Mouse (Mus musculus): ENCODE measurements around the gene Rab5c. TPM values are rescaled to one million over a fixed set of nuclear protein-coding genes. Genes with fewer than 3 reads are reported as not detected.

Gene Rab5c
- polyA plus RNA-seq, 2 experiments, result 73.2 to 188 TPM

GRCm38 (mm10) chr11:100754021-100754692 lies 16.1 kb upstream of the Rab5c start:
- H3K27ac ChIP-seq (replicated peaks; ENCODE audit: low read depth, low read length), result no peak overlapping the region
- no peak for TF ChIP-seq POLR2A (IDR thresholded peaks at IDR 0.05; ENCODE audit: borderline replicate concordance, extremely low read depth, insufficient read depth, insufficient read length)
- H3K4me2 ChIP-seq (replicated peaks; ENCODE audit: low read depth, low read length, severe bottlenecking), result no peak overlapping the region
- 88% methylated on average over 12 of the region's 12 CpGs for WGBS
- ATAC-seq (ENCODE audit: low FRiP score, low read depth) (no peak), DNase-seq (ENCODE audit: low spot score) (no peak)
- H3K9ac ChIP-seq (ENCODE audit: low read depth, low read length, severe bottlenecking), result no peak overlapping the region
- H3K4me1 ChIP-seq (ENCODE audit: control insufficient read depth, insufficient read depth, low read length), result no peaks in the 10 kb centered on the region
- H3K36me3 ChIP-seq (ENCODE audit: control insufficient read depth, insufficient read depth, low read length), result no peaks in the 10 kb centered on the region
- H3K4me3 ChIP-seq (replicated peaks; ENCODE audit: low read length), result no peak overlapping the region
- H3K9me3 ChIP-seq (ENCODE audit: control insufficient read depth, low read length), result no peaks in the 10 kb centered on the region
- H3K27me3 ChIP-seq (ENCODE audit: control insufficient read depth, insufficient read depth, low read length), result peaks cover 10% of the 10 kb centered on the region

DNA sequence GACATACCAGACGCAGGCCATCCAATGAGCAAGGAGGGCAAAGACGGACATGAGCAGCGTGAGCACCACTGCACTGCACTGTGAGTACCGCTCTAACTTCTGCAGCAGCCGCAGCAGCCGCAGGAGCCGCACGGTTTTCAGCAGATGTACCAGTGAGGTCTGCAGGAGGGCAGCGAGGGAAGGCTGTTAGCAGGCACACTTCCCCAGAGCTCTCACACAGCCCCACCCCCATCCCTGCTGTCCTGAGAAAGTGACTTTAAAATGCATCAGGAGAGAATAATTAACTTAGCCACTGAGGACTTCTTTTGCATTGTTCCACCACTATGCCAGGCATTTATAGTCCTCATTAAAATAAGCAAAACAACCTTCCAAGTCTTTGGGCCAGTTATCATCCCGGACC lies 14.3 kb upstream of the Rab5c start:
- WGBS, result 23% methylated on average over 10 of the region's 10 CpGs
- no peaks in the 10 kb centered on the region for H3K9me3 ChIP-seq (ENCODE audit: control insufficient read depth, low read length)
- H3K4me3 ChIP-seq (replicated peaks; ENCODE audit: low read length), result no peak overlapping the region
- H3K4me2 ChIP-seq (replicated peaks; ENCODE audit: low read depth, low read length, severe bottlenecking), result no peak overlapping the region
- H3K27me3 ChIP-seq (ENCODE audit: control insufficient read depth, insufficient read depth, low read length), result no peaks in the 10 kb centered on the region
- no peaks in the 10 kb centered on the region for H3K4me1 ChIP-seq (ENCODE audit: control insufficient read depth, insufficient read depth, low read length)
- DNase-seq (ENCODE audit: low spot score) (no peak), ATAC-seq (ENCODE audit: low FRiP score, low read depth) (no peak)
- no peak for TF ChIP-seq POLR2A (IDR thresholded peaks at IDR 0.05; ENCODE audit: borderline replicate concordance, extremely low read depth, insufficient read depth, insufficient read length)
- H3K36me3 ChIP-seq (ENCODE audit: control insufficient read depth, insufficient read depth, low read length), result no peaks in the 10 kb centered on the region
- H3K27ac ChIP-seq (replicated peaks; ENCODE audit: low read depth, low read length), result no peak overlapping the region
- H3K9ac ChIP-seq (ENCODE audit: low read depth, low read length, severe bottlenecking), result no peak overlapping the region

DNA sequence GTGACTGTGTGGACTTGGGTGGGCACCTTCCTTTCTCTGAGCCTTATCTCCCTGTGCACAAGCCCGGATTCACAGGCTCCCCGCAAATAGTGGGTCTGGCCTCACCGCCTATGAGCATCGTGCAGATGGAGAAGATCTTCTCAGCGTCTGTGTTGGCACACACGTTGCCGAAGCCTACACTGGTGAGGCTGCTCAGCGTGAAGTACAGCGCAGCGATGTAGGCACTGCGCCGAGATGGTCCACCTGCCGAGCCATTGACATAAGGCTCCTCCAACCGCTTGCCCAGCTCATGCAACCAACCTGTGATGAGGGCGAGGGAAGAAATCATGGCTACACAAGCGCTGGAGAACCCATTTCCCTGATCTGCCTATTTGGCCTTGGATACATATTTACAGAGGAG lies 12.1 kb upstream of the Rab5c start:
- WGBS, result 91% methylated on average over 16 of the region's 16 CpGs
- no peaks in the 10 kb centered on the region for H3K9me3 ChIP-seq (ENCODE audit: control insufficient read depth, low read length)
- no peak for ATAC-seq (ENCODE audit: low FRiP score, low read depth)
- H3K27ac ChIP-seq (replicated peaks; ENCODE audit: low read depth, low read length), result no peak overlapping the region
- no peak overlapping the region for H3K4me3 ChIP-seq (replicated peaks; ENCODE audit: low read length)
- no peak overlapping the region for H3K9ac ChIP-seq (ENCODE audit: low read depth, low read length, severe bottlenecking)
- H3K4me2 ChIP-seq (replicated peaks; ENCODE audit: low read depth, low read length, severe bottlenecking), result no peak overlapping the region
- no peaks in the 10 kb centered on the region for H3K4me1 ChIP-seq (ENCODE audit: control insufficient read depth, insufficient read depth, low read length)
- H3K27me3 ChIP-seq (ENCODE audit: control insufficient read depth, insufficient read depth, low read length), result no peaks in the 10 kb centered on the region
- DNase-seq (ENCODE audit: low spot score), result no peak
- no peaks in the 10 kb centered on the region for H3K36me3 ChIP-seq (ENCODE audit: control insufficient read depth, insufficient read depth, low read length)
- no peak for TF ChIP-seq POLR2A (IDR thresholded peaks at IDR 0.05; ENCODE audit: borderline replicate concordance, extremely low read depth, insufficient read depth, insufficient read length)

- H3K4me3 ChIP-seq (replicated peaks; ENCODE audit: low read length), result no peak overlapping the region
- no peak for ATAC-seq (ENCODE audit: low FRiP score, low read depth)
- H3K27ac ChIP-seq (replicated peaks; ENCODE audit: low read depth, low read length), result no peak overlapping the region
- no peaks in the 10 kb centered on the region for H3K9me3 ChIP-seq (ENCODE audit: control insufficient read depth, low read length)
- H3K9ac ChIP-seq (ENCODE audit: low read depth, low read length, severe bottlenecking), result no peak overlapping the region
- no peaks in the 10 kb centered on the region for H3K27me3 ChIP-seq (ENCODE audit: control insufficient read depth, insufficient read depth, low read length)
- DNase-seq (ENCODE audit: low spot score), result no peak
- no peak for TF ChIP-seq POLR2A (IDR thresholded peaks at IDR 0.05; ENCODE audit: borderline replicate concordance, extremely low read depth, insufficient read depth, insufficient read length)
- H3K4me1 ChIP-seq (ENCODE audit: control insufficient read depth, insufficient read depth, low read length), result no peaks in the 10 kb centered on the region
- no peaks in the 10 kb centered on the region for H3K36me3 ChIP-seq (ENCODE audit: control insufficient read depth, insufficient read depth, low read length)
- WGBS, result 52% methylated on average over 25 of the region's 25 CpGs
- H3K4me2 ChIP-seq (replicated peaks; ENCODE audit: low read depth, low read length, severe bottlenecking), result no peak overlapping the region
Measured at GRCm38 (mm10) chr11:100749469-100749868, 11.5 kb upstream of the Rab5c start.

DNA sequence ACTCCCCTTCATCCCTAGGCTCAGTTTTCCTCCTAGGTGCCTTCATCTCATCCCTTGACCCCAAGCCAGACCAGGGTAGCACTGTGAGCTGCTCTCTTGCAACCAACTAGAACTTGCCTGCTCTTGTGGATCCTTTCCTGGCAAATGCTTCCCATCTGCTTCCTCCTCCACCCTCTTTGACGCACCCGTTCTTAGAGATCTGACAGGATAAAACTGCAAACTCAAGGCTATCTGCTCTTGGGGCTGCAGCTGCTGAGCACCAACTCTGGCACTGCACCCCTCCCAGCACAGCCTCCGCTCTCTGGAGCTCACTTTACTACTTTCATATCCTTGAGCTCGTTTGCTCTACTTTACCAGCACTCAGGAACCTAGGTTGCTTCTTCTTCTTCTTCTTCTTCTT lies 10.6 kb upstream of the Rab5c start:
- TF ChIP-seq POLR2A (IDR thresholded peaks at IDR 0.05; ENCODE audit: borderline replicate concordance, extremely low read depth, insufficient read depth, insufficient read length), result no peak
- Histone ChIP-seq H3K4me1 (ENCODE audit: control insufficient read depth, insufficient read depth, low read length) (no peaks in the 10 kb centered on the region), H3K9me3 (ENCODE audit: control insufficient read depth, low read length) (no peaks in the 10 kb centered on the region), H3K9ac (ENCODE audit: low read depth, low read length, severe bottlenecking) (no peak overlapping the region), H3K4me3 (replicated peaks; ENCODE audit: low read length) (no peak overlapping the region), H3K4me2 (replicated peaks; ENCODE audit: low read depth, low read length, severe bottlenecking) (no peak overlapping the region), H3K27ac (replicated peaks; ENCODE audit: low read depth, low read length) (no peak overlapping the region), H3K36me3 (ENCODE audit: control insufficient read depth, insufficient read depth, low read length) (no peaks in the 10 kb centered on the region), H3K27me3 (ENCODE audit: control insufficient read depth, insufficient read depth, low read length) (no peaks in the 10 kb centered on the region)
- WGBS, result 72% methylated on average over 4 of the region's 4 CpGs
- ATAC-seq (ENCODE audit: low FRiP score, low read depth) (no peak), DNase-seq (ENCODE audit: low spot score) (no peak)
